Mouse (Mus musculus): ENCODE data around the gene Mn1.

DNA sequence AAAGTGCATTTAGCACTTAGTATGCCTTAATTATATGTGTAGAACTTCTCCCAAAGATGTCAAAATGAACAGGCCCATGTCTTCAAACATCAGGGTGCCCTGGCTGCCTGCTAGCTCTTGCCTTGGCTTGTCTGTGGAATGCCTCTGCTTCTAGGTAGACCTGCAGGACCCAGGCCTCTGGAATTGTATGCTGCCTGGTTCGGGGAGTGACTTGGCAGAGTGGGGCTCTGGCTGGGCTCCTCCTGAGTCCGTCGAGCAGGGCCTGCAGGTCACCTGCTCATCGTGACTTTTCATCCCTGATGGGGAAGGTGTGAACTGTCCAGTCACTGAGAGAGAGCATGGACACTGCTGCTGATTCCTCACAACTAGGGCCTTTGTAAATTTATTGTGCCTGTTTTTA is 41.5 kb upstream of the Mn1 start:
- TF ChIP-seq CTCF (conservative IDR thresholded peaks at IDR 0.05 in 1 of 2, IDR thresholded peaks at IDR 0.05 in 1 of 2; ENCODE audit: low read depth in 2 of 2, low read length in 2 of 2) (no peak), E2F4 (IDR thresholded peaks at IDR 0.05; ENCODE audit: insufficient replicate concordance, low read depth, low read length) (no peak), USF2 (conservative IDR thresholded peaks at IDR 0.05; ENCODE audit: low read depth, low read length) (no peak), MAZ (IDR thresholded peaks at IDR 0.05; ENCODE audit: low read depth, low read length) (no peak), PAX5 (IDR thresholded peaks at IDR 0.05; ENCODE audit: low read length) (no peak), JUND (conservative IDR thresholded peaks at IDR 0.05; ENCODE audit: low read depth, low read length) (no peak), GABPA (IDR thresholded peaks at IDR 0.05; ENCODE audit: insufficient replicate concordance, low read depth, low read length) (no peak), EP300 (IDR thresholded peaks at IDR 0.05; ENCODE audit: low read length) (no peak), RAD21 (IDR thresholded peaks at IDR 0.05; ENCODE audit: low read depth, low read length) (no peak)
